Mouse (Mus musculus): ENCODE measurements around the gene Lix1. TPM values are rescaled to one million over a fixed set of nuclear protein-coding genes. Genes with fewer than 3 reads are reported as not detected.
"Not testable (repeated sequence)": the region's sequence is repeated elsewhere in the genome, so short reads cannot be mapped to it uniquely, and the experiment has no call there.

Lix1 gene
- total and polyA plus RNA-seq, 2 experiments, result 0.07 to 0.46 TPM

- no peak overlapping the region for H3K27ac ChIP-seq (replicated peaks; ENCODE audit: insufficient read depth, low read depth, low read length)
- 90% methylated on average over 8 of the region's 8 CpGs for WGBS
- H3K4me1 ChIP-seq (ENCODE audit: control insufficient read depth, insufficient read depth, low read length), result no peaks in the 10 kb centered on the region
- H3K36me3 ChIP-seq (ENCODE audit: control insufficient read depth, insufficient read depth, low read length), result no peaks in the 10 kb centered on the region
- no peak overlapping the region for H3K4me3 ChIP-seq (ENCODE audit: insufficient read depth, low read depth, low read length)
- H3K79me2 ChIP-seq (ENCODE audit: control insufficient read depth, insufficient read depth, low read length), result no peaks in the 10 kb centered on the region
- DNase-seq (ENCODE audit: extremely low read depth, low read depth, low spot score), result peak; percentile 10
- no peak overlapping the region for H3K9ac ChIP-seq (ENCODE audit: low read depth, low read length)
- H3K27me3 ChIP-seq (ENCODE audit: control insufficient read depth, insufficient read depth, low read length), result no peaks in the 10 kb centered on the region
- TF ChIP-seq POLR2A (IDR thresholded peaks at IDR 0.05; ENCODE audit: extremely low read depth, insufficient read depth, low read length), result no peak
- no peak for TF ChIP-seq CTCF (IDR thresholded peaks at IDR 0.05; ENCODE audit: low read depth, low read length)
Measured at GRCm38 (mm10) chr17:17492116-17492515, 89.6 kb downstream of the Lix1 start.

DNA sequence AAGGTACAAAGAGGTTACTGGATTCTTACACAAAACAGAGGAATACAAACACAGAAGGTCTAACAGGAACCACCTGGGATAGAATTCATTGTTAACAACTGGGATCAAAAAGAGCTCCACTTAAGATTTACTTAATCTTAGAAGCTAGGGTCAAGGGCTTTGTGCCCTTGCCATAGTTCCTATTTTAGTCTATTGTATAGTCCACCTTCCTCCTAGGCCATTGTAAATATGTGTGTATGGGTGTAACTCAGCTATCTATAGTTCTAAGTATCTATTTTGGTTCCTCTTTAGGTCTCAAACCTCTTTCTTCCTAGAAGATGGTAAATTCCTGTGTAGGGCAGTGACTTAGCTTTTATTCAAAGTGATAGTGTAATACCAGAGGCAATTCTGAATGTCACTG is 93.8 kb downstream of the Lix1 start:
- not testable (repeated sequence) for DNase-seq (ENCODE audit: extremely low read depth, low read depth, low spot score); H3K79me2 ChIP-seq (ENCODE audit: control insufficient read depth, insufficient read depth, low read length); H3K4me3 ChIP-seq (ENCODE audit: insufficient read depth, low read depth, low read length)

GRCm38 (mm10) chr17:17496730-17497129 is 94.3 kb downstream of the Lix1 start:
- Histone ChIP-seq H3K4me3 (ENCODE audit: insufficient read depth, low read depth, low read length) (no peak overlapping the region), H3K4me1 (ENCODE audit: control insufficient read depth, insufficient read depth, low read length) (no peaks in the 10 kb centered on the region), H3K36me3 (ENCODE audit: control insufficient read depth, insufficient read depth, low read length) (no peaks in the 10 kb centered on the region), H3K27ac (replicated peaks; ENCODE audit: insufficient read depth, low read depth, low read length) (no peak overlapping the region), H3K79me2 (ENCODE audit: control insufficient read depth, insufficient read depth, low read length) (no peaks in the 10 kb centered on the region), H3K27me3 (ENCODE audit: control insufficient read depth, insufficient read depth, low read length) (no peaks in the 10 kb centered on the region), H3K9ac (ENCODE audit: low read depth, low read length) (no peak overlapping the region)
- DNase-seq (ENCODE audit: extremely low read depth, low read depth, low spot score), result no peak
- no peak for TF ChIP-seq CTCF (IDR thresholded peaks at IDR 0.05; ENCODE audit: low read depth, low read length)
- no peak for TF ChIP-seq POLR2A (IDR thresholded peaks at IDR 0.05; ENCODE audit: extremely low read depth, insufficient read depth, low read length)
- WGBS, result 90% methylated on average over 7 of the region's 7 CpGs

More for the DNA sequence above, 93.8 kb downstream of the Lix1 start:
- not testable (repeated sequence) for H3K4me1 ChIP-seq (ENCODE audit: control insufficient read depth, insufficient read depth, low read length); H3K9ac ChIP-seq (ENCODE audit: low read depth, low read length); H3K27ac ChIP-seq (replicated peaks; ENCODE audit: insufficient read depth, low read depth, low read length); H3K27me3 ChIP-seq (ENCODE audit: control insufficient read depth, insufficient read depth, low read length); H3K36me3 ChIP-seq (ENCODE audit: control insufficient read depth, insufficient read depth, low read length)

DNA sequence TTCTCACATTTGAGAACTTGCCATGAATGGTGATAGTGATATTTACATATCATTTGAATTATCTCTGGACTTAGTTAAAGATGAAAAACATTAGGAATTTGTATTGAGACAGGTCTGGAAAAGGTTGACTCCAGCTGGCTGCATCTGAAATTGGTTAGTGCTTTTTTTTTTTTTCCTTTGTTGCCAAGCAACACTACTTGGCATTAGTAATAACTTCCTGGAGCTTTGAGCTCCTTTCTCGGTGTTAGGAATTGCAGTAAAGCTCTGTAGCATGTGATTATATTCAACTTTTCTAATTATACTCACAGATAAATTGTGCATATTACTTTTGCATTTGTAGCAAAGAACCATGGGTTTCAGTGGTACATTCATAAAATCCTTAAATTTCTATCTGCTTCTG is 96.4 kb downstream of the Lix1 start:
- WGBS, result 46% methylated on average over 1 of the region's 1 CpGs
- Histone ChIP-seq H3K36me3 (ENCODE audit: control insufficient read depth, insufficient read depth, low read length) (no peaks in the 10 kb centered on the region), H3K27ac (replicated peaks; ENCODE audit: insufficient read depth, low read depth, low read length) (no peak overlapping the region), H3K4me1 (ENCODE audit: control insufficient read depth, insufficient read depth, low read length) (no peaks in the 10 kb centered on the region), H3K9ac (ENCODE audit: low read depth, low read length) (no peak overlapping the region), H3K4me3 (ENCODE audit: insufficient read depth, low read depth, low read length) (no peak overlapping the region), H3K79me2 (ENCODE audit: control insufficient read depth, insufficient read depth, low read length) (no peaks in the 10 kb centered on the region), H3K27me3 (ENCODE audit: control insufficient read depth, insufficient read depth, low read length) (no peaks in the 10 kb centered on the region)
- TF ChIP-seq CTCF (IDR thresholded peaks at IDR 0.05; ENCODE audit: low read depth, low read length), result no peak
- TF ChIP-seq POLR2A (IDR thresholded peaks at IDR 0.05; ENCODE audit: extremely low read depth, insufficient read depth, low read length), result no peak
- no peak for DNase-seq (ENCODE audit: extremely low read depth, low read depth, low spot score)

GRCm38 (mm10) chr17:17499278-17499677 is 96.8 kb downstream of the Lix1 start:
- Histone ChIP-seq H3K4me3 (ENCODE audit: insufficient read depth, low read depth, low read length) (no peak overlapping the region), H3K4me1 (ENCODE audit: control insufficient read depth, insufficient read depth, low read length) (no peaks in the 10 kb centered on the region), H3K27ac (replicated peaks; ENCODE audit: insufficient read depth, low read depth, low read length) (no peak overlapping the region), H3K27me3 (ENCODE audit: control insufficient read depth, insufficient read depth, low read length) (no peaks in the 10 kb centered on the region), H3K9ac (ENCODE audit: low read depth, low read length) (no peak overlapping the region), H3K79me2 (ENCODE audit: control insufficient read depth, insufficient read depth, low read length) (no peaks in the 10 kb centered on the region), H3K36me3 (ENCODE audit: control insufficient read depth, insufficient read depth, low read length) (no peaks in the 10 kb centered on the region)
- no peak for DNase-seq (ENCODE audit: extremely low read depth, low read depth, low spot score)
- no peak for TF ChIP-seq CTCF (IDR thresholded peaks at IDR 0.05; ENCODE audit: low read depth, low read length)
- TF ChIP-seq POLR2A (IDR thresholded peaks at IDR 0.05; ENCODE audit: extremely low read depth, insufficient read depth, low read length), result no peak
- 53% methylated on average over 3 of the region's 3 CpGs for WGBS

- TF ChIP-seq POLR2A (IDR thresholded peaks at IDR 0.05; ENCODE audit: extremely low read depth, insufficient read depth, low read length) (no peak), CTCF (IDR thresholded peaks at IDR 0.05; ENCODE audit: low read depth, low read length) (no peak)
- H3K79me2 ChIP-seq (ENCODE audit: control insufficient read depth, insufficient read depth, low read length), result no peaks in the 10 kb centered on the region
- no peaks in the 10 kb centered on the region for H3K4me1 ChIP-seq (ENCODE audit: control insufficient read depth, insufficient read depth, low read length)
- WGBS, result 88% methylated on average over 10 of the region's 10 CpGs
- no peak for DNase-seq (ENCODE audit: extremely low read depth, low read depth, low spot score)
- H3K36me3 ChIP-seq (ENCODE audit: control insufficient read depth, insufficient read depth, low read length), result no peaks in the 10 kb centered on the region
- no peak overlapping the region for H3K9ac ChIP-seq (ENCODE audit: low read depth, low read length)
- H3K4me3 ChIP-seq (ENCODE audit: insufficient read depth, low read depth, low read length), result no peak overlapping the region
- H3K27ac ChIP-seq (replicated peaks; ENCODE audit: insufficient read depth, low read depth, low read length), result no peak overlapping the region
- no peaks in the 10 kb centered on the region for H3K27me3 ChIP-seq (ENCODE audit: control insufficient read depth, insufficient read depth, low read length)
Measured at GRCm38 (mm10) chr17:17506677-17507076, 104.2 kb downstream of the Lix1 start.

Other genes with a start within 250 kb of the Lix1 start
- gene Riok2, start 28.4 kb upstream of the Lix1 start, total RNA-seq (2014; rRNA removed), result 25.5 and 28.3 TPM in 2 replicates
- 5.3 and 6.0 TPM in 2 replicates for gene Riok2, start 28.4 kb upstream of the Lix1 start, polyA plus RNA-seq (2012; rRNA removed)
- gene Lnpep, start 222.4 kb downstream of the Lix1 start, total RNA-seq (2014; rRNA removed), result 35.7 and 37.2 TPM in 2 replicates
- gene Lnpep, start 222.4 kb downstream of the Lix1 start, polyA plus RNA-seq (2012; rRNA removed), result 2.6 and 2.7 TPM in 2 replicates